Mouse (Mus musculus): ENCODE results near the gene Slc5a3. TPM values are rescaled to one million over a fixed set of nuclear protein-coding genes. Genes with fewer than 3 reads are reported as not detected.

Gene Slc5a3
- polyA plus RNA-seq (2016; fragmentation: Nextera tagmentation; extraction: Ambion mirVana), result 11.7 and 11.8 TPM in 2 replicates

- WGBS, result under 1% methylated on average over 94 of the region's 99 CpGs
Measured at GRCm38 (mm10) chr16:92057852-92058643, at the start of gene Slc5a3, which contains the start of the genes Mrps6 and Gm49711. Slc5a3 (plus strand) TSS chr16:92058322. Mrps6 (plus strand) TSS chr16:92058270. Gm49711 (plus strand) TSS chr16:92058316.

DNA sequence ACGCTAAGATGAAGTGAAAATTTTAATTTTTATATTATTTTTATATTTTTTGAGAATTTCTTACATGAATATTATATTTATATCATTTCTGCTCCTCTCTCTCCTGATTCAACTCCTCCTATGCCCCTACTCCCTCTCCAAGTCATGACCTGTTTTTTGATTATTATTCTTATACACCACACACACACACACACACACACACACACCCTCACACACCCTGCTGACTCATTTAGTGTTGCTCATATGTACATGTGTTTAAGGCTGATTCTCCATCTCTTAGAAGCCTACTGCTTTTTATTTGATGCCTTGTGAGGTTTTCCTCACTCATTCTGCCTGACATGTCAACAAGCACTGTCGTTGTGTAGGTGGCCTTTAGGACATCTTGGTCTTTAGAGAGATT is 48.5 kb upstream of the Slc5a3 start:
- no peak for ATAC-seq (ENCODE audit: insufficient number of reproducible peaks, insufficient read depth, low FRiP score, low TSS enrichment)
- Histone ChIP-seq H3K4me3 (no peak overlapping the region), H3K36me3 (no peaks in the 10 kb centered on the region), H3K9ac (no peak overlapping the region), H3K4me2 (replicated peaks) (no peak overlapping the region), H3K9me3 (no peaks in the 10 kb centered on the region), H3K4me1 (no peaks in the 10 kb centered on the region), H3K27me3 (no peaks in the 10 kb centered on the region), H3K27ac (no peak overlapping the region)
- WGBS, result 90% methylated on average over 2 of the region's 2 CpGs

More at GRCm38 (mm10) chr16:92057852-92058643, at the start of gene Slc5a3, which contains the start of the genes Mrps6 and Gm49711:
- peak within 1 kb of the TSS; percentile 81 for H3K4me2 ChIP-seq (replicated peaks)
- ATAC-seq (ENCODE audit: insufficient number of reproducible peaks, insufficient read depth, low FRiP score, low TSS enrichment), result peak; percentile 87
- H3K9me3 ChIP-seq, result peaks cover 9% of the 10 kb centered on the region
- H3K4me1 ChIP-seq, result peaks cover 10% of the 10 kb centered on the region; the same call in 1 of the 2 replicates
- H3K27me3 ChIP-seq, result no peaks in the 10 kb centered on the region
- H3K27ac ChIP-seq, result peak within 1 kb of the TSS; percentile 83
- peak within 1 kb of the TSS; percentile 98 for H3K4me3 ChIP-seq
- peaks cover 20% of the 10 kb centered on the region; the same call in 1 of the 2 replicates for H3K36me3 ChIP-seq
- H3K9ac ChIP-seq, result peak within 1 kb of the TSS; percentile 86

- no peak for ATAC-seq (ENCODE audit: insufficient number of reproducible peaks, insufficient read depth, low FRiP score, low TSS enrichment)
- H3K4me1 ChIP-seq, result peaks cover 10% of the 10 kb centered on the region
- H3K27me3 ChIP-seq, result no peaks in the 10 kb centered on the region
- no peak overlapping the region for H3K9ac ChIP-seq
- 84% methylated on average over 8 of the region's 8 CpGs for WGBS
- no peaks in the 10 kb centered on the region for H3K9me3 ChIP-seq
- H3K36me3 ChIP-seq, result no peaks in the 10 kb centered on the region
- no peak overlapping the region for H3K4me3 ChIP-seq
- H3K27ac ChIP-seq, result no peak overlapping the region
- H3K4me2 ChIP-seq (replicated peaks), result no peak overlapping the region
Measured at GRCm38 (mm10) chr16:92016792-92017191, 41.3 kb upstream of the Slc5a3 start.

GRCm38 (mm10) chr16:92019141-92020118 is 38.7 kb upstream of the Slc5a3 start:
- no peaks in the 10 kb centered on the region for H3K9me3 ChIP-seq
- H3K36me3 ChIP-seq, result no peaks in the 10 kb centered on the region
- H3K4me1 ChIP-seq, result peaks cover 13% of the 10 kb centered on the region
- peak overlapping the region; percentile 27 for H3K4me3 ChIP-seq
- H3K4me2 ChIP-seq (replicated peaks), result peak overlapping the region; percentile 47
- H3K9ac ChIP-seq, result peak overlapping the region; percentile 39; the same call in 1 of the 2 replicates
- peak overlapping the region; percentile 60 for H3K27ac ChIP-seq
- no peaks in the 10 kb centered on the region for H3K27me3 ChIP-seq
- 11% methylated on average over 26 of the region's 26 CpGs for WGBS
- no peak for ATAC-seq (ENCODE audit: insufficient number of reproducible peaks, insufficient read depth, low FRiP score, low TSS enrichment)

- H3K4me3 ChIP-seq, result no peak overlapping the region
- WGBS, result 79% methylated on average over 12 of the region's 12 CpGs
- peaks cover 13% of the 10 kb centered on the region for H3K4me1 ChIP-seq
- ATAC-seq (ENCODE audit: insufficient number of reproducible peaks, insufficient read depth, low FRiP score, low TSS enrichment), result no peak
- H3K36me3 ChIP-seq, result no peaks in the 10 kb centered on the region
- H3K9me3 ChIP-seq, result no peaks in the 10 kb centered on the region
- no peaks in the 10 kb centered on the region for H3K27me3 ChIP-seq
- H3K4me2 ChIP-seq (replicated peaks), result no peak overlapping the region
- H3K27ac ChIP-seq, result no peak overlapping the region; the same call in 1 of the 2 replicates
- no peak overlapping the region for H3K9ac ChIP-seq
Measured at GRCm38 (mm10) chr16:92021656-92022400, 36.3 kb upstream of the Slc5a3 start.

- Histone ChIP-seq H3K4me2 (replicated peaks) (no peak overlapping the region), H3K9me3 (no peaks in the 10 kb centered on the region), H3K4me3 (no peak overlapping the region), H3K27me3 (no peaks in the 10 kb centered on the region), H3K4me1 (peaks cover 13% of the 10 kb centered on the region), H3K9ac (no peak overlapping the region; the same call in 1 of the 2 replicates), H3K27ac (no peak overlapping the region; the same call in 1 of the 2 replicates), H3K36me3 (no peaks in the 10 kb centered on the region)
- no peak for ATAC-seq (ENCODE audit: insufficient number of reproducible peaks, insufficient read depth, low FRiP score, low TSS enrichment)
- WGBS, result 54% methylated on average over 20 of the region's 20 CpGs
Measured at GRCm38 (mm10) chr16:92022494-92023283, 35.4 kb upstream of the Slc5a3 start.

GRCm38 (mm10) chr16:92033286-92033685 is 24.8 kb upstream of the Slc5a3 start:
- H3K4me2 ChIP-seq (replicated peaks), result no peak overlapping the region
- H3K4me3 ChIP-seq, result no peak overlapping the region
- no peak for ATAC-seq (ENCODE audit: insufficient number of reproducible peaks, insufficient read depth, low FRiP score, low TSS enrichment)
- H3K27ac ChIP-seq, result no peak overlapping the region
- WGBS, result 84% methylated on average over 3 of the region's 3 CpGs
- H3K9ac ChIP-seq, result no peak overlapping the region
- H3K4me1 ChIP-seq, result no peaks in the 10 kb centered on the region
- H3K36me3 ChIP-seq, result no peaks in the 10 kb centered on the region
- no peaks in the 10 kb centered on the region; the same call in 1 of the 2 replicates for H3K9me3 ChIP-seq
- no peaks in the 10 kb centered on the region for H3K27me3 ChIP-seq

- H3K27ac ChIP-seq, result no peak overlapping the region
- H3K9me3 ChIP-seq, result no peaks in the 10 kb centered on the region; the same call in 1 of the 2 replicates
- no peak overlapping the region for H3K4me3 ChIP-seq
- H3K4me1 ChIP-seq, result no peaks in the 10 kb centered on the region
- H3K36me3 ChIP-seq, result no peaks in the 10 kb centered on the region
- no peak for ATAC-seq (ENCODE audit: insufficient number of reproducible peaks, insufficient read depth, low FRiP score, low TSS enrichment)
- no peak overlapping the region for H3K4me2 ChIP-seq (replicated peaks)
- no peaks in the 10 kb centered on the region for H3K27me3 ChIP-seq
- H3K9ac ChIP-seq, result no peak overlapping the region
- WGBS, result 75% methylated on average over 5 of the region's 5 CpGs
Measured at GRCm38 (mm10) chr16:92034676-92035075, 23.4 kb upstream of the Slc5a3 start.

- no peaks in the 10 kb centered on the region for H3K4me1 ChIP-seq
- H3K9ac ChIP-seq, result no peak overlapping the region
- no peak overlapping the region for H3K4me2 ChIP-seq (replicated peaks)
- no peaks in the 10 kb centered on the region; the same call in 1 of the 2 replicates for H3K9me3 ChIP-seq
- no peak overlapping the region for H3K27ac ChIP-seq
- no peaks in the 10 kb centered on the region for H3K27me3 ChIP-seq
- no peaks in the 10 kb centered on the region for H3K36me3 ChIP-seq
- no peak for ATAC-seq (ENCODE audit: insufficient number of reproducible peaks, insufficient read depth, low FRiP score, low TSS enrichment)
- 63% methylated on average over 8 of the region's 8 CpGs for WGBS
- H3K4me3 ChIP-seq, result no peak overlapping the region
Measured at GRCm38 (mm10) chr16:92036701-92037100, 21.4 kb upstream of the Slc5a3 start.

GRCm38 (mm10) chr16:92037891-92038607 is 20.1 kb upstream of the Slc5a3 start:
- no peaks in the 10 kb centered on the region for H3K9me3 ChIP-seq
- no peaks in the 10 kb centered on the region for H3K27me3 ChIP-seq
- H3K4me2 ChIP-seq (replicated peaks), result no peak overlapping the region
- no peaks in the 10 kb centered on the region for H3K36me3 ChIP-seq
- no peak overlapping the region for H3K9ac ChIP-seq
- H3K27ac ChIP-seq, result no peak overlapping the region
- ATAC-seq (ENCODE audit: insufficient number of reproducible peaks, insufficient read depth, low FRiP score, low TSS enrichment), result no peak
- no peaks in the 10 kb centered on the region for H3K4me1 ChIP-seq
- H3K4me3 ChIP-seq, result no peak overlapping the region
- 80% methylated on average over 21 of the region's 21 CpGs for WGBS
